Mouse (Mus musculus) frontal cortex, postnatal 36 days (tissue): ENCODE data around the gene Gm49320.

Experiments used
- DNase-seq, 2 experiments: peaks; one replicate each; pipeline ENCODE4 v3.0.0; 2022; ENCODE audit warnings: low spot score in 2 of 2

The Gm49320 gene

DNA sequence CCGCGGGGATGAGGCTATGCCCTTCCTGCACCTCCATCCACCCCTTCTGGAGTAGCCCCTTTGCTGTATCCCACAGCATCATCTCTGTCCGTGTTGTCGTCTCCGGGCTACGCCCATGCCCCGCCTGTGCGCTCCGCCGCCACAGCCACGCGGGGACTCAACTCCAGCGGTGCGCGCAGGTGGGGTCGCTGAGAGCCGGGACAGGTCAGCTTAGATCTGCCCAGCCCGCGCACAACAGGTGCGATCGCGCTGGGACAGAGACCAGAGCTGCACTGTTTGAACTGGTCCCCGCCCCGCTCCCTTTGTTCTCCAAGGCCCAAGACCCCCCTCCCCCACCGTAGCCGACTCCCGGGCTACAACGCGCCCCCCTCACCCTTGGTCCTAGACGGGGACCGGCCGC is 20.0 kb downstream of the Gm49320 start:
- peak in 1 of 2 experiments; percentile 60 for DNase-seq

DNA sequence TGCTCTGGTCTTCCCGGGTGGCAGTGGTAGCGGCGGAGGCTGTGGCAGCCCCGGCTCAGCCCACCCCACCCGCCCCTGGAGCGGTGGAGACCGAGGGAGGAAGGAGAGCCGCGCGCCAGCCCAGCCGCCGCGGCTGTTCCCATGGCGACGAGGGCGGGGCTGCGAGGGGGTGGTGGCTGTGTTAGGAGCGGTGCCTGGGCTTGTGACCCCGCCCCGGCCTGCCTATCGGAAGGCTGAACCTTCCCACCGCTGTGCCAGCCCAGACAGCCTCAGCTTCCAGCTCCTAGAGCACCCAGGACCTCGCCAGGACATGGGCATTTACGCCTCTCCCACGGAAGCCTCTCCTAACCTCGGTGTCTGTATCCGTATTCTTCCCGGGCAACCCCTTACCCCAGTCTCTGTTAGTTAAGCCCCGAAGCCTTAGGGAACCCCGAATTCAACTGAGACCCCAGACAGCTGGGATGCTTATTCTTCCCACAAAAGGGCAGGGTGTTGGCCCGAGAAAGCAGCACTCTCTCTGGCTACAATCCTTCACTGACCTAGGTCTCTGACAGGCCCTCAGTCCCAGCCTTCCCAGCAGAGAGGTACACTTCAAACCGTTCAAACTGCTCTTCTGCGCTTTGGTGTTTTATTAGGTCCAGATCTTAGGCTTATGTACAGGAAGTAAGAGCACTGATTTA is 20.6 kb downstream of the Gm49320 start, which contains the start of gene Ctxn1:
TSS of gene Ctxn1 (minus strand) at position 150 of the 680 bp plus-strand sequence.
- peak; percentile 93 for DNase-seq

DNA sequence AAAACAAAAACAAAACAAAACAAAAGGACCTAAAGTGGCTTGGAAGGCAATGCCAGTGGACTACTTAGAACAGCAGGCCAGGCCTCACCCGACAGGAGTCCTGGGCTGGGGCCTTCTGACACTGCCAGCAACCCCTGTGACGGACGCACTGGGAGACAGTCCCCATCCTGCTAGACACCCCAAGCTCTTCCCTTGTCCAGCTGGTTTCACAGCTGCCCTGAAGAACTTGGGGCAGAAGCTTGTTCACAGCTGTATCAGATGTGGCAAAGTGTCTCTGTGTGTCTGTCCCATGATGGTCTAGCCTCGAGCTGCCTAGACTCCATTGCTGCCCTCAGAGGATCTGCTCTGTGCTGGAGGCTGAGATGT is 21.1 kb downstream of the Gm49320 start:
- DNase-seq: no peak

DNA sequence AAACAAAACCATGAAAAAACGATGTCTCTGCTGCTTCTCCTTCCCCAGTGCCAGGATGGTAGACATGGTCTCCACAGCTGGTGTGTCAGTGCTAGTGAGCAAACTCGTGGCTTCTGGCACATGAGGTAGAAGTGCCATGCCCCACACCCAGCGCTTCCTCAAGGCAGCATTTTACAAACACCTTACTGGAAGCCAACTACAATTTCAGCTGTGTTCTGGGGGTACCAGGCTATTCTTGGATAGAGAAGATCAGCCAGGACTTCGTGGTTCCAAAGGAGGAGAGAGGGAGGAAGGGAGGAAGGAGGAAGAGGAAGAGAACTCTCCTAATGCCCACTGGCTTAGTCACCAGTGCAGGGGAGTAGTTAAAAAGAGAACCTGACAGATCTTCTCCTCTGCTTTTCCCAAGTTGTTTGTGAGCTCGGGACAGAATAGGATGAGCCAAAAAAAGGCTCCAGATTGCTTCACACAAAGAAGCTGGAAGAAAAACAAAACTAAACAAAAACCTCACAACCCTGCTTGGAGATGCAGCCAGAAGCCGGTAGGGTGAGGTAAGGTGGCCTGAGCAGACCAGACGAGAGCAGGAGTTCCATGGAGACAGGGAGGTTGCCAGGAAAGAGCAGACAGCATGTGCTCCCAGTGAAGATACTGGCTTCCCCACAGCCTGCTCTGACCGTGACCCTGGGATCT is 24.6 kb downstream of the Gm49320 start:
- peak in 1 of 2 experiments; percentile 50 for DNase-seq

DNA sequence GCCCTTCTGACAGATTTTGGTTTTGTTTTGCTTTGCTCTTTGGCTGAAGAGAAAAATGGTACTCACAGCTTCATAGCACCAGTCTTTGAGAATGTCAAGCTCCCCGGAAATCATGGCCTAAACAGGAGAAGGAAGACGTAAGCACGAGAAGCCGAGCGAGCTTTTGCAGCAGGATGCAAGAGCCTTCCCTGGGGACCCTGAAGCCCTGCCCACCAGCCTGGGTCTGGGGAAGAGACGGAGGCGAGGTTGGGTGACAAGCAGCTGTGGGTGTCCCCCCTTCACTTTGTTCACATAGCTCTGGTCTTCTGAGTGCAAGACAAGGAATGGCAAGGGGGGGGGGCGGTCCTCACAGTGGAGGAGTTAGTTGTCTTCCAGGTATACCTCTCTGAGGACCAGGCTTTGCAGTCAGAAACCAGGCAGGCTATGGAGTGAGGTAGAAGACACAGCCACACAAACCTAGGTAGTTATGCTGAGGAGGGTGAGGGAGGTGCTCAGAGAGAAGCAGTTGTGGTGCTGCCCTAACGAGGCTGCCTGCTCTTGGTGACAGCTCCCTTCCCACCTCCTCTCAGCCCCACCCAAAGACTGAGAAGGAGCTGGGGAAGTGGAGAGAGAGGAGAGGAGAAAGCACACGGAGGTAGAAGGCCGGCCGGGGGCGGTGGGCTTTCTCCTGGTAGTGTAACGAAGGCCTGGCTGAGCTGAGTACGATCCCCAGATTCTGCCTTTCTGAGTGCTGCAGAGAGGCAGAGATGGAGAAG is 26.7 kb downstream of the Gm49320 start:
- DNase-seq: no peak

DNA sequence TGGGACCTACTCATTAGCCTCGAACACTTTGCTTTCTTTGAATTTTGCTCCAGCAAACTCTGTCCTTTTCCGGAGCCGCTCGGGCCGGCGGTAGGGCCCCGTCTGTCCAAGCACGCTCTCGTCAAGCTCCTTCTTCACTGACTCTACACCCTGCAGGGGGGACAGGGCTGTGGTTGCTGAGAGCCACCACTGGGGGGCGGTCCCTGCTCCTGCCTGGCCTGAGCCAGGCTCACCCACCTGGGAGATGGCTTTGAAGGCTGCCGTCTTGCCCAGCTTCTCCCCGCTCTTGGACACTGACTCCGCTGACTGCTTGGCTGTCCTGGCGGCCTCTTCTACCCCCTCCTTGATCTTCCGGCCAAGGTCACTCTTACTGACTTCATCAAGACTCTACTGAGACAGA is 29.0 kb downstream of the Gm49320 start:
- DNase-seq: no peak

DNA sequence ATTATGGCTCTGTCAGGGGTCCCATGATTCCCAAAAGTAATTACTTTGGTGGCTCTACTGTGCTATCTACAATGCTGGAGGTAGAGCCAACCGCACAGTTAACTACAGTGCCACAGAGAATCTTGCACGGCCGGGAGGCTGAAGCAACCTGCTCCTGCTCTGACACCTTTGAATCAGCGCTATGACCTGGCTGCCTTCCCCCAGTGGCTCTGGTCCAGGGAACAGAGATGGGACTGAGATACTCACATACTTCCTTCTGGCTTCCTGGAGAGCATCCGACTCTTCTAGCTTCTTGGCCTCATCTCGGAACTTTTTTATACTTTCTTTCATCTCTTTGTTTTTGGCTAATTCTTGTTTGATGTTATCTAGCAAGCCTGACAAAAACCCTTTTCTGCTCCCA is 30.9 kb downstream of the Gm49320 start:
- no peak for DNase-seq

DNA sequence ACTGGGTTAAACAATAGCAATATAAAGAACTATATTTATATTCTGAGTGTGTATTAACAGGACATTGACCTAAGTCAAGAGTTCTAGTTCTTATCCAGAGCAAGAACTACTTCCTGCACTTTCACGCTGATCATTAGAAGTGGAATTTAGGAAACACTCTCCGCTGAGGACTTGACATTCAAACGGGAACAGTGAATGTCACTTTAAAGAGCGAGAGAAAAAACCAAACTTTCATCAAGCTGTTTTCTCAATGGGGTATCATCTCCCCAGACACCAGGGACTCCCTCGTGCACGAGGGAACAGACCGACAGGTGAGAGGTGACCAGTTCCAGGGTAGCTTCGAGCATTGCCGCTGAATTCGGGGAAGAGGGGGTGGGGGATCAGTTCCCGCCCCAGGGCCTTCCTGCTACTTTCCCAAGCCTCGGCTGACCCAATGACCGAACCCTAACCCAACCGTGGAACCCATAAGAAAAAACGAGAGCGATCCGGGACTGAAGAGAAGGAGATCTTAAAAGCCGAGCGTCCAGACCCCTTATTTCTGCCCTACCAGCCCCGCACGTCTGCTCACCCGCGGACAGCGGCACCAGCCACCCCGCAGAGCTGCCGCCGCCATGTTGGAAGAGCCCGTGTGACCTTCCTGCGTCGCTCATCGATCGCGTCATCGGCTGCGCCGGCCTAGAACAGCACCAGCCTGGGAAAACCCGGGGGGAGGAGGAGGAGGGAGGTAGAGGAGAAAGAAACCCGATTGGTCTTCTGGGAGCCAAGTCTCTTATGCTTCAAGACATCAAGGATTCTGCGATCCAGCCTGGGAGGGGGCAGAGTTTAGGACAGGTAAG is 36.8 kb downstream of the Gm49320 start, which contains the start of gene Timm44:
TSS of gene Timm44 (minus strand) at position 639 of the 836 bp plus-strand sequence.
- peak; percentile 95 to 97 for DNase-seq

DNA sequence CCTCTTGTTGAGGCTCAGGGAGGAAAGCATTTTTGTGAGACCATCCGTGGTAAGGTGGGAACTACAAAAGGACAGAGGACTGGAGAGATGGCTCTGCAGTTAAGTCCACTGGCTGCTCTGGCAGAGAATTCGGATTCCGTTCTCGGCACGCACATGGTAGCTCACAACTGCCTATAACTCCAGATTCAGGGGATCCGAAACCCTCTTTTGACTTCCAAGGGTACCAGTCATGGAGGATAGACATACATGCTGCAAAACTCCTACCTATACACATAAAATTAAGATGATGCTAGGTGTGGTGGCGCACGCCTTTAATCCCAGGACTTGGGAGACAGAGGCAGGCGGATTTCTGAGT is 37.4 kb downstream of the Gm49320 start:
- DNase-seq: no peak

DNA sequence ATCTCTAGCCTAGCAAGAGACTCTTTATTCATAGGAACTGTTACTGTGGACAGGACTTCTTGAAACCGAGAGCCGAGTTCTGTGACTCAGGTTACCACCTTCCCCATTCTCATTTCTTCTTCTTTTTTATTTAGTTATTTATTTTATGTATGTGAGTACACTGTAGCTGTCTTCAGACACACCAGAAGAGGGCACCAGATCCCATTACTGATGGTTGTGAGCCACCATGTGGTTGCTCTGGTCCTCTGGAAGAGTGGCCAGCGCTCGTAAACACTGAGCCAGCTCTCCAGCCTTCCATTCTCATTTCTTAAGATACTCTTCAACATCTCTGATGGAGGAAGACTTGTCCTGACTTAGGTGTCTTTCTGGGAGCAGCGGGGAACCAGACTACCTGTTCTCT is 54.1 kb downstream of the Gm49320 start:
- no peak for DNase-seq

DNA sequence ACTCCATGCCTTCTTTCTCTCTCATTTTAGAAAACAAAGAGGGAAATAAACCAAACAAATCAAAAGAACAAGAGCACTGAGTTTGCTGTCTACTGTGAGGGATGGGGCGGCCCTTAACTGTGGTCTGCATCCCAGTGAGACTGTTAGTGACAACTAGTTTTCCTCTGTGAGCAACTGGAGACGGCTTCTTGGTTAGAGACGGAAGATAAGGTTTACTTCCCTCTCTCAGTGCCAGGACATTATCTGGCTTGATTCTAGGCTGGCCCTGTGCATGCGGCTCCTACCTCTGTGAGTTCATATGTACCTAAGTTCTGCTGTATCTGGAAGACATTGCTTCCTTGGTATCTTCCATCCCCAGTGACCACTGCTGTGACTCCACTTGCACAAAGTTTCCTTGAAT is 59.2 kb downstream of the Gm49320 start:
- no peak for DNase-seq
